Mouse (Mus musculus) CD4-positive, CD25-positive, alpha-beta regulatory T cell, adult 2 months (primary cell): ENCODE results near the gene BC005624.

ENCODE experiments used
- DNase-seq: peaks from one replicate; pipeline ENCODE4 v3.0.0-alpha.2; 2012; ENCODE audit warnings: low read depth, low spot score

Gene BC005624

GRCm38 (mm10) chr2:30981790-30982513 lies at the start of gene BC005624, which contains the start of gene Usp20:
BC005624 (minus strand) TSS chr2:30982201.
Usp20 (plus strand) TSS chr2:30982279.
- peak; percentile 100 for DNase-seq

- DNase-seq = peak; percentile 64
Observed at GRCm38 (mm10) chr2:31026642-31027041, 44.6 kb upstream of the BC005624 start.

- DNase-seq = no peak
Observed at GRCm38 (mm10) chr2:31025458-31025857, 43.5 kb upstream of the BC005624 start.

GRCm38 (mm10) chr2:31024618-31025370 lies 42.8 kb upstream of the BC005624 start:
- peak; percentile 83 for DNase-seq

- no peak for DNase-seq
Observed at GRCm38 (mm10) chr2:31023940-31024339, 41.9 kb upstream of the BC005624 start.

GRCm38 (mm10) chr2:31020202-31020601 lies 38.2 kb upstream of the BC005624 start:
- DNase-seq = no peak

GRCm38 (mm10) chr2:31019011-31019410 lies 37.0 kb upstream of the BC005624 start:
- DNase-seq = no peak

GRCm38 (mm10) chr2:31018519-31018918 lies 36.5 kb upstream of the BC005624 start:
- no peak for DNase-seq

GRCm38 (mm10) chr2:31017625-31018317 lies 35.8 kb upstream of the BC005624 start:
- no peak for DNase-seq

GRCm38 (mm10) chr2:31013371-31014120 lies 31.5 kb upstream of the BC005624 start:
- DNase-seq = no peak

GRCm38 (mm10) chr2:31007208-31007607 lies 25.2 kb upstream of the BC005624 start:
- no peak for DNase-seq

GRCm38 (mm10) chr2:31006434-31006833 lies 24.4 kb upstream of the BC005624 start:
- peak; percentile 39 for DNase-seq

- DNase-seq = no peak
Observed at GRCm38 (mm10) chr2:31005453-31005852, 23.5 kb upstream of the BC005624 start.

- no peak for DNase-seq
Observed at GRCm38 (mm10) chr2:31002857-31003256, 20.9 kb upstream of the BC005624 start.

GRCm38 (mm10) chr2:30998443-30999260 lies 16.7 kb upstream of the BC005624 start:
- no peak for DNase-seq

GRCm38 (mm10) chr2:30995432-30995996 lies 13.5 kb upstream of the BC005624 start:
- peak; percentile 32 for DNase-seq

GRCm38 (mm10) chr2:30994853-30995252 lies 12.9 kb upstream of the BC005624 start:
- DNase-seq = no peak

GRCm38 (mm10) chr2:30990221-30990620 lies 8.2 kb upstream of the BC005624 start:
- no peak for DNase-seq

GRCm38 (mm10) chr2:30985111-30986020 lies 3.4 kb upstream of the BC005624 start:
- DNase-seq = peak; percentile 65
